Mouse (Mus musculus) ES-E14 (cell line): Measurements from ENCODE around the gene Tmx1. TPM values are rescaled to one million over a fixed set of nuclear protein-coding genes. Genes with fewer than 3 reads are reported as not detected.

Experiments
- DNase-seq: peaks from one replicate; pipeline ENCODE4 v3.0.0-alpha.2; 2013; ENCODE audit warnings: low read depth, low spot score
- H3K27ac ChIP-seq: 2 replicates; pipeline ENCODE4 v1.5.1; 2012; ENCODE audit warnings: low read depth, mild to moderate bottlenecking, low read length, moderate library complexity, mixed read lengths; ENCODE audit not compliant: poor library complexity, insufficient read depth, severe bottlenecking
- H3K36me3 ChIP-seq: 2 replicates; pipeline ENCODE4 v1.6.1; 2012; ENCODE audit warnings: mild to moderate bottlenecking, low read length, moderate library complexity, mixed read lengths; ENCODE audit not compliant: control insufficient read depth, poor library complexity, insufficient read depth, severe bottlenecking
- H3K4me1 ChIP-seq, 2 experiments: fragments of 150-350 bp in 1 of 2; sonication (generic) in 1 of 2; 2 replicates each; pipeline ENCODE4 v1.6.1; 2012; ENCODE audit warnings: low read length in 2 of 2, mild to moderate bottlenecking in 1 of 2, mixed read lengths in 1 of 2; ENCODE audit not compliant: control insufficient read depth in 2 of 2, insufficient read depth in 2 of 2, poor library complexity in 1 of 2
- H3K4me3 ChIP-seq, 2 experiments: fragments of 150-350 bp in 1 of 2; sonication (generic) in 1 of 2; 2 replicates each; pipeline ENCODE4 v1.5.1; 2012; ENCODE audit warnings: low read length in 2 of 2, low read depth in 1 of 2, mild to moderate bottlenecking in 1 of 2, mixed read lengths in 1 of 2; ENCODE audit not compliant: insufficient read depth in 1 of 2, poor library complexity in 1 of 2, severe bottlenecking in 1 of 2
- H3K9ac ChIP-seq: 2 replicates; pipeline ENCODE4 v1.6.1; 2012; ENCODE audit warnings: low read depth, mild to moderate bottlenecking, low read length, mixed read lengths; ENCODE audit not compliant: poor library complexity, insufficient read depth, severe bottlenecking
- H3K9me3 ChIP-seq: fragments of 150-350 bp; sonication (generic); 2 replicates; pipeline ENCODE4 v1.6.1; 2012; ENCODE audit warnings: low read depth, mild to moderate bottlenecking, low read length; ENCODE audit not compliant: control insufficient read depth, insufficient read depth
- CHD2 ChIP-seq: IDR thresholded peaks from 2 replicates; pipeline ENCODE4 v1.6.1; 2014; ENCODE audit warnings: mild to moderate bottlenecking, low read depth, low read length, inconsistent platforms
- HCFC1 ChIP-seq: IDR thresholded peaks from 2 replicates; pipeline ENCODE4 v1.6.1; 2012; ENCODE audit warnings: low read length, inconsistent platforms, borderline replicate concordance; ENCODE audit not compliant: insufficient read depth
- MAFK ChIP-seq: IDR thresholded peaks from 2 replicates; pipeline ENCODE4 v1.6.1; 2014; ENCODE audit warnings: mild to moderate bottlenecking, low read depth, low read length, inconsistent platforms; ENCODE audit not compliant: insufficient read depth
- ZC3H11A ChIP-seq: IDR thresholded peaks from 2 replicates; pipeline ENCODE4 v1.6.1; 2012; ENCODE audit warnings: low read depth, mild to moderate bottlenecking, inconsistent platforms, low read length, borderline replicate concordance
- ZNF384 ChIP-seq: IDR thresholded peaks from 2 replicates; pipeline ENCODE4 v1.6.1; 2012; ENCODE audit warnings: low read depth, low read length, inconsistent platforms
- in situ Hi-C, 2 experiments: fragments of 600-800 bp; cut with MboI; formaldehyde crosslinking; loops; one replicate each; pipeline ENCODE4 v1.15.1; 2025; ENCODE audit warnings: low sequenced_read_pairs in 2 of 2, inconsistent platforms in 1 of 2; ENCODE audit not compliant: unreplicated experiment in 2 of 2
- total RNA-seq: library from RNA; depleted of rRNA; stranded (reverse); fragments of 300-350 nt; gene quantifications from 2 replicates; pipeline ENCODE4 v1.2.3, GENCODE M21; 2012

Tmx1 gene
- total RNA-seq, 1 experiment, result 73.4 TPM

- H3K27ac ChIP-seq, result no peak overlapping the region
- no peaks in the 10 kb centered on the region for H3K9me3 ChIP-seq
- peak; percentile 48 for DNase-seq
- no peaks in the 10 kb centered on the region for H3K4me1 ChIP-seq
- H3K36me3 ChIP-seq, result no peaks in the 10 kb centered on the region
- H3K4me3 ChIP-seq, result no peak overlapping the region
- TF ChIP-seq ZNF384 (no peak), ZC3H11A (peak; percentile 96)
- in situ Hi-C loops, result loop anchor here (5.0 to 10.0 kb wide), 2 partner anchors 410 to 418 kb away; no protein-coding TSS in a partner anchor
- no peak overlapping the region for H3K9ac ChIP-seq
Measured at GRCm38 (mm10) chr12:70494494-70495281, 41.8 kb downstream of the Tmx1 start.

- in situ Hi-C loops, result loop anchor here (5.0 to 10.0 kb wide), 2 partner anchors 409 to 417 kb away; no protein-coding TSS in a partner anchor
- no peaks in the 10 kb centered on the region for H3K9me3 ChIP-seq
- no peak overlapping the region for H3K27ac ChIP-seq
- no peak for DNase-seq
- no peak overlapping the region for H3K4me3 ChIP-seq
- no peaks in the 10 kb centered on the region for H3K4me1 ChIP-seq
- no peaks in the 10 kb centered on the region for H3K36me3 ChIP-seq
- H3K9ac ChIP-seq, result no peak overlapping the region
- TF ChIP-seq ZC3H11A (peak; percentile 30; the same call in 1 of the 2 replicates), ZNF384 (no peak)
Measured at GRCm38 (mm10) chr12:70495282-70495922, 42.5 kb downstream of the Tmx1 start.

- Histone ChIP-seq H3K27ac (no peak overlapping the region), H3K9ac (no peak overlapping the region), H3K36me3 (no peaks in the 10 kb centered on the region), H3K9me3 (no peaks in the 10 kb centered on the region), H3K4me3 (no peak overlapping the region), H3K4me1 (no peaks in the 10 kb centered on the region)
- in situ Hi-C loops, result loop anchor here (5.0 to 10.0 kb wide), 2 partner anchors 407 to 414 kb away; no protein-coding TSS in a partner anchor
- DNase-seq, result no peak
- TF ChIP-seq ZC3H11A (no peak), HCFC1 (no peak), CHD2 (no peak), MAFK (no peak), ZNF384 (no peak)
Measured at GRCm38 (mm10) chr12:70498091-70498490, 45.2 kb downstream of the Tmx1 start.

GRCm38 (mm10) chr12:70505971-70506370 is 53.1 kb downstream of the Tmx1 start:
- no peak for DNase-seq
- TF ChIP-seq HCFC1 (no peak), CHD2 (no peak), MAFK (no peak), ZNF384 (no peak), ZC3H11A (no peak)
- Histone ChIP-seq H3K27ac (no peak overlapping the region), H3K9me3 (no peaks in the 10 kb centered on the region), H3K36me3 (no peaks in the 10 kb centered on the region), H3K4me1 (no peaks in the 10 kb centered on the region), H3K4me3 (no peak overlapping the region), H3K9ac (no peak overlapping the region)
- in situ Hi-C loops, result no loop called here
